Mouse (Mus musculus) NIH3T3 (cell line): Measurements from ENCODE around the gene Fxyd5.
A peak's percentile ranks its signal among the peaks of the same experiment; 100 is the strongest.

Experiments used
- DNase-seq: peaks from one replicate; pipeline ENCODE4 v3.0.0-alpha.2; 2012; ENCODE audit warnings: low read depth

The Fxyd5 gene

GRCm38 (mm10) chr7:31060621-31061010, 18.3 kb upstream of the Fxyd5 start:
- no peak for DNase-seq

GRCm38 (mm10) chr7:31059919-31060620, 17.8 kb upstream of the Fxyd5 start:
- no peak for DNase-seq

- peak; percentile 85 for DNase-seq
Observed at GRCm38 (mm10) chr7:31059108-31059507, 16.8 kb upstream of the Fxyd5 start, which contains the start of gene Lgi4. Gene Lgi4, plus strand, starts transcription at chr7:31059342.

- no peak for DNase-seq
Observed at GRCm38 (mm10) chr7:31058211-31058610, 15.9 kb upstream of the Fxyd5 start.

GRCm38 (mm10) chr7:31057730-31058129, 15.4 kb upstream of the Fxyd5 start:
- no peak for DNase-seq

GRCm38 (mm10) chr7:31057071-31057470, 14.8 kb upstream of the Fxyd5 start, which contains the start of gene Fxyd1:
Gene Fxyd1, minus strand, starts transcription at chr7:31057199.
- no peak for DNase-seq

GRCm38 (mm10) chr7:31056448-31056847, 14.2 kb upstream of the Fxyd5 start:
- no peak for DNase-seq

- no peak for DNase-seq
Observed at GRCm38 (mm10) chr7:31055883-31056282, 13.6 kb upstream of the Fxyd5 start.

GRCm38 (mm10) chr7:31055354-31055824, 13.1 kb upstream of the Fxyd5 start:
- DNase-seq = peak; percentile 72

GRCm38 (mm10) chr7:31054661-31055320, 12.5 kb upstream of the Fxyd5 start:
- no peak for DNase-seq

GRCm38 (mm10) chr7:31053882-31054447, 11.7 kb upstream of the Fxyd5 start:
- no peak for DNase-seq

GRCm38 (mm10) chr7:31052636-31053434, 10.6 kb upstream of the Fxyd5 start:
- no peak for DNase-seq

GRCm38 (mm10) chr7:31052251-31052635, 10.0 kb upstream of the Fxyd5 start:
- DNase-seq = no peak

GRCm38 (mm10) chr7:31051321-31052021, 9.2 kb upstream of the Fxyd5 start, which contains the start of gene Fxyd7:
Gene Fxyd7, minus strand, starts transcription at chr7:31051467.
- no peak for DNase-seq

GRCm38 (mm10) chr7:31050921-31051320, 8.6 kb upstream of the Fxyd5 start:
- DNase-seq = no peak

GRCm38 (mm10) chr7:31050487-31050886, 8.2 kb upstream of the Fxyd5 start:
- DNase-seq = no peak

- no peak for DNase-seq
Observed at GRCm38 (mm10) chr7:31049846-31050281, 7.6 kb upstream of the Fxyd5 start.

- peak; percentile 26 for DNase-seq
Observed at GRCm38 (mm10) chr7:31049135-31049845, 7.0 kb upstream of the Fxyd5 start.

- peak; percentile 47 for DNase-seq
Observed at GRCm38 (mm10) chr7:31041662-31042315, 492 bp downstream of the Fxyd5 start.

GRCm38 (mm10) chr7:31041023-31041407, 1.3 kb downstream of the Fxyd5 start:
- no peak for DNase-seq
